Mouse (Mus musculus) forebrain, embryonic 12.5 days (tissue): ENCODE measurements around the gene St6galnac3. TPM values are rescaled to one million over a fixed set of nuclear protein-coding genes. Genes with fewer than 3 reads are reported as not detected.
"Not testable (repeated sequence)": the region's sequence is repeated elsewhere in the genome, so short reads cannot be mapped to it uniquely, and the experiment has no call there.

Experiments
- ATAC-seq: fragments of 200-750 bp; cut with Nextera tagmentation; 2 replicates; pipeline ENCODE4 v1.8.0; 2017; ENCODE audit warnings: moderate TSS enrichment; ENCODE audit not compliant: low FRiP score
- H3K27ac ChIP-seq: fragments of 300-500 bp; sonication (generic); 2 replicates; pipeline ENCODE4 v1.5.1; 2016; ENCODE audit warnings: mild to moderate bottlenecking
- H3K27me3 ChIP-seq: fragments of 300-500 bp; sonication (generic); 2 replicates; pipeline ENCODE4 v1.6.1; 2016; ENCODE audit warnings: mild to moderate bottlenecking
- H3K36me3 ChIP-seq: fragments of 300-500 bp; sonication (generic); replicated peaks from 2 replicates; pipeline ENCODE4 v1.6.1; 2016; ENCODE audit warnings: mild to moderate bottlenecking
- H3K4me1 ChIP-seq: fragments of 300-500 bp; sonication (generic); 2 replicates; pipeline ENCODE4 v1.6.1; 2016
- H3K4me2 ChIP-seq: fragments of 300-500 bp; sonication (generic); 2 replicates; pipeline ENCODE4 v1.6.1; 2016; ENCODE audit warnings: mild to moderate bottlenecking, moderate library complexity
- H3K4me3 ChIP-seq: fragments of 300-500 bp; sonication (generic); replicated peaks from 2 replicates; pipeline ENCODE4 v1.5.1; 2016; ENCODE audit warnings: mild to moderate bottlenecking
- H3K9ac ChIP-seq: fragments of 300-500 bp; sonication (generic); 2 replicates; pipeline ENCODE4 v1.6.1; 2016; ENCODE audit warnings: mild to moderate bottlenecking
- H3K9me3 ChIP-seq: fragments of 300-500 bp; sonication (generic); 2 replicates; pipeline ENCODE4 v1.6.1; 2016
- WGBS: fragments of 180-500 bp; shearing (Covaris S2); methylation state at CpG from one replicate; pipeline ENCODE4 v1.1.7; 2016; 5-methylcytosine and 5-hydroxymethylcytosine counted together
- polyA plus RNA-seq: library from polyadenylated mRNA; unstranded; fragments of >200 nt; fragmentation: Nextera tagmentation; extraction: Ambion mirVana; gene quantifications from 2 replicates; pipeline ENCODE4 v1.2.1, GENCODE M21; 2016

Gene St6galnac3
- polyA plus RNA-seq, 1 experiment from 2014 or later: 26.9 TPM

DNA sequence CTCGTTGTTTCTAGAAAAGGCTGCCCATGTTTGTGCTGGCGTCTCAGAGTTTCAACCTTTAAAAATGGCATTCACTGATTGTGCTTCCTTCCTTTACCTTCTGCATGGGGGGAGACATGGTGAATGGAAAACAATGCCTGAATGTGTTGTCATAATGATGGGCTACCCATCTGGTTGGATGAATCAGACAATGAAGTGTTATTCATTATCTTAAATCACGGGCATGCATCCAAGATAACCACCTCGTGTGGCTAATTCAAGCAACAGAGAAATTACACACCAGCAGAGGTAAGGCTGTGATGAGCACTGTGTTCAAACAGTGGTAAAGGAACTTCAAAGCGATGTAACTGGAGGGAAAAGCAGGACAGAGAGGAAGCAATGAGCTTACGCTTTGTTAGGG, 325.4 kb downstream of the St6galnac3 start:
- no peak overlapping the region for H3K27ac ChIP-seq
- no peaks in the 10 kb centered on the region for H3K27me3 ChIP-seq
- no peaks in the 10 kb centered on the region for H3K36me3 ChIP-seq
- no peaks in the 10 kb centered on the region for H3K9me3 ChIP-seq
- H3K4me3 ChIP-seq: no peak overlapping the region
- H3K4me1 ChIP-seq: peaks cover 11% of the 10 kb centered on the region; the same call in 1 of the 2 replicates
- WGBS: 73% methylated on average over 6 of the region's 6 CpGs
- no peak overlapping the region for H3K4me2 ChIP-seq
- no peak for ATAC-seq
- no peak overlapping the region for H3K9ac ChIP-seq

DNA sequence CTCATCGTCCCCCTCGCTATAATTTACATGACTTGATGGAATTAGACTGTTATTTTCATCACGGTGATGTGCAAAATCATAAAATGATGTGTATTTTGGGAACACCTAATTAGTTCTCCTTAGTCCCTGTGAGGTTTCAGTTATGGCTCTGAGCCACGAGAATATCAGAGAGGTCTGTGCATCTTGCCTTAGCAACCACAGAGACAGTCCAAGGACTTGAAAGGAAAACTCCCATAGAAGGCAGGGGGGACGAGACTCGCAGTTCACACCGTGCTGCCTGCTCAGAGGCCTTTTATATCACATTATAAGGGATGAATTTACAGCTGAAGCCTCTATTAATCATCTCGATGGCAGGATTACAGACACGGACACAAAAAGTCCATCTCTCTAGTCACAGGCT, 327.2 kb downstream of the St6galnac3 start:
- Histone ChIP-seq H3K4me3 (no peak overlapping the region), H3K27me3 (no peaks in the 10 kb centered on the region), H3K36me3 (no peaks in the 10 kb centered on the region), H3K27ac (0 out of 2 replicates have a peak overlapping the region, but pooled peaks have one; percentile 5), H3K9ac (no peak overlapping the region), H3K4me1 (peaks cover 11% of the 10 kb centered on the region; the same call in 1 of the 2 replicates), H3K9me3 (no peaks in the 10 kb centered on the region), H3K4me2 (no peak overlapping the region)
- 79% methylated on average over 9 of the region's 9 CpGs for WGBS
- no peak for ATAC-seq

DNA sequence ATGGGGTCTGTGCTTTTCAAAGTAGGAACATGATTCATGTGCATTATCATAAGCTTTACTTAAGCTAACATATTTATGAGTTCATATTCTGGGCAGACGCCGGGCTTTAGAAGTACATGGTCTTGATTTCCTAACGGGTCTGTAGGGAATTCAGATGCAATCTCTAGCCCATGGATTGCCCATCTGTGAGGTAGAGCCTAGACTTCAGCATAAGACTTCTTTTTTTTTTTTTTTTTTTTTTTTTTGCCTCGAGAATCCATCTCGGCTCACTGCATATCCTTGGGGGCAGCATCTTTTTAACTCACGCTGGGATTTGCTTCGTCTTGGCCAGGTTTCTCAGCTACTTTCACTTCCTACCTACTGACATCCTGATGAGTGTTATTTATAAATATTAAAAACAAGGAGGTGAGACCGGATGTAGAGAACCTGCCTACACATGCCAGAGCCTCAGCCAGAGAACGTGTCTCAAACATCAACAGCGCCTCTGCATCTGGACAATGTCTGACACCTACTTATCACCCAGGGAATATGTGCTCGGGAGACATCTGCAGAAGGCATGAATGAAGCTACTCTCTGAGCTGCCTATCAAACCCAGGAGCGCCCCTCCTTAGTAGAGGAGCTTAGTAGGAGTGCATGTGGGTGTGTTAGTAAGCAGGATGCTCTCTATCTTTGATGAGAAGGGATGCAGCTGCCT, 328.5 kb downstream of the St6galnac3 start:
- Histone ChIP-seq H3K27ac (no peak overlapping the region), H3K27me3 (no peaks in the 10 kb centered on the region), H3K36me3 (no peaks in the 10 kb centered on the region), H3K4me1 (peaks cover 11% of the 10 kb centered on the region; the same call in 1 of the 2 replicates), H3K9ac (no peak overlapping the region), H3K4me3 (no peak overlapping the region), H3K4me2 (no peak overlapping the region), H3K9me3 (no peaks in the 10 kb centered on the region)
- no peak for ATAC-seq
- 81% methylated on average over 12 of the region's 12 CpGs for WGBS

DNA sequence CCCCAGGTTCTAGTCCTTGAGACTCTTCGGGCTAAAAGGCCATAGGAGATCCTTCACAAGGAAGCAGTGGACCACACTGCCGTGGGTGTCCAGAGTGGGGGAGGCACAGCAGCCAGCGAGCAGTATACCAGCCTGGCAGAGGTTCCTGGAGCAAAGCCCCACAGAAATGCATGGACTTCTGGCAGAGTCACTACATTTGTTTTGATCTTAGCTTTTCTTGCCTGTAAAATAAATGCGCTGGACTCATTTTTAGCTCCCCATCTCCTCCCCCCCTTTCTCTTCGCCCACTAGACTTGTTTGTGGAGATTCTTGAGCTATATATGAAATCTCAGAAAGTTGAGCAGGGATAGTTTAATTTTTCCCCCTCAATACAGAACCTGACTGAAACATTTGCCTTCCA, 329.6 kb downstream of the St6galnac3 start:
- peaks cover 14% of the 10 kb centered on the region; the same call in 1 of the 2 replicates for H3K4me1 ChIP-seq

DNA sequence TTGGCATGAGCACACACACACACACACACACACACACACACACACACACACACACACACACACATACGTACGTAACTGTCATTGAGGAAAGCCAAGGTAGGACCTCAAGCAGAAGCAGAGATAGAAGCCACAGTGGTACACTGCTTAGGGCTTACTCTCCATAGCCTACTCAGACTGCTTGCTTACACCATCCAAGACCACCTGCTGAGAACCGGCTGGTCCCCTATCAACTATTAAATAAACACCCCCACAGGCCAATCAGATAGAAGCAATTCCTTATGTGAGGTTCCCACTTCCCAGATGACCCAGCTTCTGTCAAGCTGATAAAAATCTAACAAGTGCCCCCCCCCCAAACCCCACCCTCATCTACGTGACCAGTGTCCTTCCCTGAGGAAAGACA, 330.2 kb downstream of the St6galnac3 start:
- Histone ChIP-seq H3K27me3 (no peaks in the 10 kb centered on the region), H3K36me3 (no peaks in the 10 kb centered on the region), H3K4me3 (no peak overlapping the region), H3K4me2 (no peak overlapping the region), H3K9me3 (no peaks in the 10 kb centered on the region), H3K27ac (no peak overlapping the region), H3K4me1 (peaks cover 12% of the 10 kb centered on the region; the same call in 1 of the 2 replicates), H3K9ac (no peak overlapping the region)
- WGBS: 92% methylated on average over 4 of the region's 4 CpGs
- ATAC-seq: no peak

More for the DNA sequence above, 329.6 kb downstream of the St6galnac3 start:
- Histone ChIP-seq H3K36me3 (no peaks in the 10 kb centered on the region), H3K4me2 (no peak overlapping the region), H3K9me3 (no peaks in the 10 kb centered on the region), H3K9ac (no peak overlapping the region), H3K27me3 (no peaks in the 10 kb centered on the region), H3K4me3 (no peak overlapping the region), H3K27ac (no peak overlapping the region)
- no peak for ATAC-seq
- 94% methylated on average over 5 of the region's 5 CpGs for WGBS

DNA sequence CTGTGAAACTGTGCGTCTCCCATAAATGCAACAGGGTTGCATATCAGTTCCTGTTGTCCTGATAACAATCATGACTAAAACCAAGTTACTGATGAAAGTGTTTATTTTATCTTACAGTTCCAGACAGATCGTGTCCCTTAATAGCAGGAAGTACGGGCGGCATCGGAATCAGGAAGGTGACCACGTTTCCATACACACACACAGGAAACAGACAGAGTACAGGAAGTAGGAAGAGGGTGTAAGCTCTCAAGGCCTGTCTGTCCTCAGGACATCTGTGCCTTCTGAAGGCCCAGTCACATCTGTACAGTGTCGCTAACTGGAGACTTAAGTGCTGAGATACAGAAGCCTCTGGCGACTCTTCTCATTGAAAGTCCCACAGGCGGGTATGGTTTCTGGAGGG, 330.8 kb downstream of the St6galnac3 start:
- Histone ChIP-seq H3K27ac (no peak overlapping the region), H3K36me3 (no peaks in the 10 kb centered on the region), H3K27me3 (no peaks in the 10 kb centered on the region), H3K4me3 (no peak overlapping the region), H3K4me2 (no peak overlapping the region), H3K4me1 (0 out of 2 replicates have a peak, but pooled peaks cover 11% of the 10 kb centered on the region), H3K9ac (no peak overlapping the region), H3K9me3 (no peaks in the 10 kb centered on the region)
- ATAC-seq: no peak
- WGBS: 88% methylated on average over 9 of the region's 9 CpGs

DNA sequence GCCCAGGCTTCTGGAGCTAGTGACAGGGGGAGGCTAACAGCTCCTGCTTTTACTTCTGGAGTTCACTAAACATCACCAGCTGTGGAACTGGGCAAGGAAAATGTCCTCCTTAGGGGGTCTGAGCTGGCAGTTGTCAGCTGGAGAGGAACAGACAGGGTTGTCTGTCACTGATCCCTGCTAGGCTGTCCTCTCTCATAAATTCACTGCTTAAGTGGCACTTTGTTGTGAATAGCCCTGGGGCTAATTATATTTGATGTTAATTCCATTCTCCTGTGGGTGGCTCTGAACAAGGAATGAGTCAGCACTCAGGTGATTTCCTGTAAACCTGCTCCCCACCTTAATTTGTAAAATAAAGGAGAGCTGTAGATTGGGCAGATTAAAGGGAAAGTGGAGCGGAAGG, 333.5 kb downstream of the St6galnac3 start:
- ATAC-seq: not testable (repeated sequence)

DNA sequence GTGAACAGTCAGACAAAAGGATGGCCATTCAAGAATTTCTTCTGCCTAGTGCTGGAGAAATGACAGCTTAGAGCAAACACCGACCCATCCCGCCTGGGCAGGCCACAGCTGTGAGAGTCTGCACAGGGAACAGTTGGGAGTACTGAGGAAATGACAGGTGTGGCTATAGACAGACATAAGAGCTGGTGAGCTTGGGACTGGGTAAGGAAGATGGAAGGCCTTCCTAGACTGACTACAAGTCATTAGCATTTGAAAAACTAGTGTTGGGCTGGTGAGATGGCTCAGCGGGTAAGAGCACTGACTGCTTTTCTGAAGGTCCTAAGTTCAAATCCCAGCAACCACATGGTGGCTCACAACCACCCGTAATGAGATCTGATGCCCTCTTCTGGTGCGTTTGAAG, 340.3 kb downstream of the St6galnac3 start:
- not testable (repeated sequence) for H3K36me3 ChIP-seq, H3K4me1 ChIP-seq, H3K4me2 ChIP-seq, H3K9ac ChIP-seq, H3K9me3 ChIP-seq, H3K27ac ChIP-seq, H3K4me3 ChIP-seq, ATAC-seq, H3K27me3 ChIP-seq
- WGBS: 88% methylated on average over 5 of the region's 5 CpGs

More for the DNA sequence above, 333.5 kb downstream of the St6galnac3 start:
- H3K27me3 ChIP-seq, H3K9ac ChIP-seq, H3K36me3 ChIP-seq, H3K4me3 ChIP-seq, H3K9me3 ChIP-seq, H3K4me2 ChIP-seq, H3K27ac ChIP-seq, H3K4me1 ChIP-seq: not testable (repeated sequence)
- WGBS: 79% methylated on average over 1 of the region's 1 CpGs

DNA sequence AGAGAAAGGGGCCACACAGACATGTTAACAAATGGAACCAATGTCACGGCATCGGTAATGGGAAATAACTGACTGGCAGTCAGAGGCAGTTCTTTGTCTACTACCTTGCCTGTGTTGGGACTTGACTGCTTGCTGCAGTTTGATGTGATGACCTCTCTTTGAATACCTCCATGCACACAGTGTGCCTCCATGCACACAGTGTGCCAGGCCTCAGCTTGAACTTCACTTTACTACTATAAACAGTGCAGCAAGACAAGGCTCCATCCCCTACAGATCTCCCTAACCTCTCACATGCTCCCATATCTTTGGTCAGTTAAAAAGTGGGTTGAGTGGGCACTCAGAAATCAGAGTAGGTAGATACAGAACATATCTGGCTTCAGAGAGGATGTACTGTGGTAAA, 341.3 kb downstream of the St6galnac3 start:
- Histone ChIP-seq H3K4me3 (no peak overlapping the region), H3K27ac (no peak overlapping the region), H3K9me3 (no peaks in the 10 kb centered on the region), H3K4me2 (no peak overlapping the region), H3K27me3 (no peaks in the 10 kb centered on the region), H3K36me3 (no peaks in the 10 kb centered on the region), H3K4me1 (peaks cover 5% of the 10 kb centered on the region; the same call in 1 of the 2 replicates), H3K9ac (no peak overlapping the region)
- ATAC-seq: no peak
- WGBS: 96% methylated on average over 2 of the region's 2 CpGs

DNA sequence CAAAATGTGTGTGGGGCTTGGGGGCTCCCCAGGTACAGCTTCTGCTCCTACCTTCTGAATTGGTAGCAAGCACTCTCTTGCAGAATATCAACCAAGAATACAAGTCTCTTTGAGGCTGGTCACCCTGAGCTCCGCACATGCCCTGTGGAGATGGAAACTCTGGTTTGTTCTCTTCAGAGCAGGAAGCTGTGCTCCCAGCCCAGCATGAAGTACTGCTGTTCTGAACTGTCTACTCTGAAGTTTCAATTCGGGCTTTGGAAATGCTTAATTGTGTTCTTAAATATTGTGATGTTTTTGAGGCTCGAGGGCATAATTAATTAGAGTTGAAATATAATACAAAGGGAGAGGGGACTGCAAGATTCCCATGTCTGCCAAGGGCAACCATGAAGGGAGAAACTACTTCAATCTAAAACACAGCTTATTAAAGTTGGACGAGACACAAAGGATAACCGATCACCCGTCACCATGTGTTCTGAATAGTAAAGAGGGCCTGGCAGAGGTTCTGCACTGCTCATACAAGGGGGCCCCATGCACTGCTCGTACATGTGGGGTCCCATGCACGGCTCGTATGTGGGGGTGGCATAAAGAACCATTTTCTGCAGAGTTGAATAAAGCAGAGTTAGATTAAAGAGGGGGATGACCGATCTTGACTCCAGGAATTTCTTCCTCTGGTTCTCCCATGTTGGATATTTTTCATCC, 359.8 kb downstream of the St6galnac3 start:
- 31% methylated on average over 10 of the region's 10 CpGs for WGBS
- ATAC-seq: peak; percentile 68; the same call in 1 of the 2 replicates
- Histone ChIP-seq H3K27ac (no peak overlapping the region), H3K9me3 (no peaks in the 10 kb centered on the region), H3K9ac (no peak overlapping the region), H3K27me3 (no peaks in the 10 kb centered on the region), H3K36me3 (no peaks in the 10 kb centered on the region), H3K4me1 (peaks cover 12% of the 10 kb centered on the region), H3K4me2 (no peak overlapping the region), H3K4me3 (no peak overlapping the region)

DNA sequence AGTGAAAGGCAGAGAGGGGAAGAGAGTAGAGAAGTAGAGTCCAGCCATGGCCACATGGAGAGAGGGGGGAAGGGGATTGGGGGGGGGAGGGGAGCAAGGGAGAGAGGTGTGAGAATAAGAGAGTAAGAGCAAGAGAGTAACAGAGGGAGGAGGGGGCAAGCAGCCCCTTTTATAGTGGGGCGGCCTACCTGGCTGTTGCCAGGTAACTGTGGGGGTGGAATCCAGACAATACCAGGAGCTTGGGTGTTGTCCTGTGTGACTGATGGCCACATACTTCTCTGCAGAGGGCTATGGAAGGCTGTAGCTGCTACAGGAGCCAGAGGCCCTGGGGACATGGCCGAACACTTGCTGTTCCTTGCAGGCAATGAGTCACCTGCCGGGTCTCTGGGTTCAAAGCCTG, 360.6 kb downstream of the St6galnac3 start:
- H3K4me3 ChIP-seq: no peak overlapping the region
- no peak overlapping the region for H3K9ac ChIP-seq
- no peaks in the 10 kb centered on the region for H3K27me3 ChIP-seq
- no peak overlapping the region for H3K27ac ChIP-seq
- no peak overlapping the region for H3K4me2 ChIP-seq
- H3K36me3 ChIP-seq: no peaks in the 10 kb centered on the region
- no peak for ATAC-seq
- WGBS: 95% methylated on average over 3 of the region's 3 CpGs
- no peaks in the 10 kb centered on the region for H3K9me3 ChIP-seq
- H3K4me1 ChIP-seq: peaks cover 12% of the 10 kb centered on the region

DNA sequence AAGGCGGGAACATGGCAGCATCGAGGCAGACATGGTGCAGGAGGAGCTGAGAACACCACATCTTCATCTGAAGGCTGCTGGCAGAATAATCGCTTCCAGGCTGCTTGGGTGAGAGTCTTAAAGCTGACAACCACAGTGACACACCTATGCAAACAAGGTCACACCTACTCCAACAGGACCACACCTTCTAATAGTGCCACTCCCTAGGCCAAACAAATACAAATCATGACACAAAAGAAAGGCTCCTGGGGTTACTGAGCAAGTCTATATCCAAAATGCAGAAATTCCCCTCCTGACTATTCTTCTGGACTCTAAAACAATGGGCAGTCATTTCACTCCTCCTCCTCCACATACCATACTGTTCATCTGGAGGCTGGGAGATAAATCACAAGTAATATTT, 365.0 kb downstream of the St6galnac3 start:
- Histone ChIP-seq H3K4me2 (no peak overlapping the region), H3K4me1 (peaks cover 9% of the 10 kb centered on the region), H3K9me3 (no peaks in the 10 kb centered on the region), H3K9ac (no peak overlapping the region), H3K4me3 (no peak overlapping the region), H3K27ac (no peak overlapping the region), H3K27me3 (no peaks in the 10 kb centered on the region), H3K36me3 (no peaks in the 10 kb centered on the region)
- WGBS: 95% methylated on average over 3 of the region's 3 CpGs
- no peak for ATAC-seq

DNA sequence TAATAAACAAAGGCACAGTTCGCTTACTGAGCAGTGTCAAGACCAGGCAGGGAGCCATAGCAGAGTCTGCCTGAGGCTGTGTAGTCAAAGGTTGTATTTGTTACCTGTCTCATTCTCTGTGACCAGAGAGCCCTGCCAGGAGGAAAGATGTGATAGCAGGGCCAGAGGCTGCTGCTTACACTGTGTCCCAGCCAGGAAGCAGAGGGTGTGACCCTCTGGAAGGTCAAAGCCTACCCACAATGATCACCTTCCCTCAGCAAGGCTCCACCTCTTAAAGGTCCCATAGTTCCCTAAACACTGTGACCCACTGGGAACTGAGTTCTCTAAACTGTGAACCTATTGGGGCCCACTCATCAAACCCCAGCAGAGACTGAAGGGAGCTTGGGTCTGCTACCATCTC, 368.9 kb downstream of the St6galnac3 start:
- H3K27me3 ChIP-seq: no peaks in the 10 kb centered on the region
- no peak overlapping the region for H3K27ac ChIP-seq
- no peak for ATAC-seq
- H3K4me3 ChIP-seq: no peak overlapping the region
- no peak overlapping the region for H3K9ac ChIP-seq
- H3K36me3 ChIP-seq: no peaks in the 10 kb centered on the region
- WGBS: 58% methylated on average over 1 of the region's 1 CpGs
- peaks cover 16% of the 10 kb centered on the region for H3K4me1 ChIP-seq
- no peak overlapping the region for H3K4me2 ChIP-seq
- no peaks in the 10 kb centered on the region for H3K9me3 ChIP-seq
